Mouse (Mus musculus): ENCODE data around the gene Peli2.

The Peli2 gene

DNA sequence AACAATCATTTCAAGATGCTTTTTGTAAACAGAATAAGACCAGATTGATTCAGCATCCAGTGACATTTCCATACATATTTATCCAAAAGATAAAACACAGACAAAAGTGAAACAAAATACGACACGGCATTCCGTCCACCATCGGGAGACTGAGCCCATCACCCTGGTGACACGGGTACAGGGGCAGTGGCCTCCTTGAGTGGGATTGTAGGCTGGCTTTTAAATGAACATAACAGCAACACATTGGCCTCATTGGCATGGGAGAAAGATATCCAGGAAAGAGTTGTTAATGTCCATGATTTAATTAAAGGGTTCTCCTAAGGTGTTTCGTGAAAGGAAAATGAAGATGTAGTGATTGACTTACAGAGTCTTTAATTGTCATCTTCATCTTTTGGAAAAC is 5.3 kb downstream of the Peli2 start:
- ATAC-seq (ENCODE audit: low TSS enrichment): no peak

DNA sequence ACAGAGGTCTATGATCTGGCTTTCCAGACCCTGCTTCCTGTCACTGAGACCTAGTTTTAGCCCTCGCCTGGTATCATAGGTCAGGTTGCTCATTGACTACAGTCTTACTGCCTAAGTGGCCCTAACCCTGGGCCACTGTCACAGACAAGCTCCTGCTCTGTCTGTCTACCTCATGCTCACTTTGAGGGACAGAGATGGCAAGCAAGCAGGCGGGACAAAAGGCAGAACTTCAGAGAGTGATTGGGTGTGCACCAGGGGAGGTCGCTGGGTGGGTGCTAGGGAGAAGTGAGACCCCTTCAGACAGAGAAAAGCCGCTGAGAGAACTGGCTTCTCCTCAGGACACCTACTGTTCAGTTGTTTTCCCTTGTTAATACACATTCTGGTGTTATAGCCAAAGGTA is 6.3 kb downstream of the Peli2 start:
- no peak for ATAC-seq (ENCODE audit: low TSS enrichment)

DNA sequence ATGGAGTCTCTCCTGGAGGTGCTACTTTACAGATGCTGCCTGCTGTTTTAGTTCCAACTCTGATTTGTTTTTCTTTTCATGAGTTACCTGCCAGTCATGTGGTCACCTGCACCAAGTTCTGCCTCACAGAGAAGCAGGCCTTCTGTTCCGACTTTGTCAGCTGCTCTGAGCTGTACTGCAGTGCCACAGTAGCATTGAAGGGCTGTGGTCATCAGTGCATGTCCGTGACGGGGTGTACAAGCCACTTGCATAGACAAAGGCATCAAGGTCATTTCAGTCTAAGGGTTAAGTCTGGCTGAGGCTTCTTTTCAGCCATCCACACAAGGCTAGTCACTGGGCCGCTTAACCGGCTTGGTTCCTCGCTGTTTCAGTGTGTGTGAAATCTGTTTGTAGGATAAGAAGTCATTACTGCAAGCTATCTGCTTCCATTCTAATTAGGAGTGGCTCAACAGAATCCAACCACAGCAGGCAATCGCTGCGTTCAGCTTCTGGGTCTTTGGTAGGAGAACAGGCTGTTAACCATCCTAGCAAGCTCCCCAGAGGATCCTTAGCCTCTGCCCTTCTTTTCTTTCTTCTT is 7.1 kb downstream of the Peli2 start:
- ATAC-seq (ENCODE audit: low TSS enrichment): no peak

DNA sequence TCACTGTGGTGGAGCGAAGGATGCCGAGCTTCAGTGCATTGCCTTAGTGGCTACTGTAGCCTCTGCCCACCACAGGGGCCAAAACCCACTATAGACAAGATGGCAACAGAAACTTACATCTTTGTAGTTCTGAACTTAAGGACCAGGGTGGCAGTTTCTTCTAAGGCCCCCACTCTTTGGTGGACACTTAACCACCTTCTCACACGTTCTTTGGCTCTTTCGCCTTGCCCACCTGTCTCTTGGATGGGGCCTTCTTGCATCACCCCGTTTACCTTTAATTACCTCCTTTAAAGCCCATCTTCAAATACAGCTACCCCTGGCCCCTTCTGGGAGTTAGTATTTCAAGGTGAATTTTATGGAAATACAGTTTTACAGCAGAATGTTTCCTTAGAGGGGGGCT is 8.1 kb downstream of the Peli2 start:
- ATAC-seq (ENCODE audit: low TSS enrichment): no peak

DNA sequence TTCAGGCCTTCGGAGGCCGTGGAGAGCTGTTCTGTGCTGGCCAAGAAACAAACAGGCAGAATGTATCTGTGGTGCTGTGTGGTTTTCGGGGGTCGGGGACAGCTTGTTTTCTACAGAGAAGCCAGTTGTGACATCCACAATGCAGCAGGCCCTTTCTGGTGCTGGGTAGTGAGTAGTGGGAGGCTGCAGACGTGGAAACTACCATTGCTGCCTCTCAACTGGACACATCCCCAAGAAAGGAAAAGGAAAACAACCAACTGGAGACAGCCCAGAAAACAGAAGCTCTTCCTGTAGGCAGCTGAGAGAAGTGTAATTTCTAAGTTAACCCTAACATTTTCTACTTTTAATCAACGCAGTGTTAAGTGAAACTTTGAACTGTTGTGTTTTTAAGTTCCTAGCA is 9.4 kb downstream of the Peli2 start:
- no peak for ATAC-seq (ENCODE audit: low TSS enrichment)

DNA sequence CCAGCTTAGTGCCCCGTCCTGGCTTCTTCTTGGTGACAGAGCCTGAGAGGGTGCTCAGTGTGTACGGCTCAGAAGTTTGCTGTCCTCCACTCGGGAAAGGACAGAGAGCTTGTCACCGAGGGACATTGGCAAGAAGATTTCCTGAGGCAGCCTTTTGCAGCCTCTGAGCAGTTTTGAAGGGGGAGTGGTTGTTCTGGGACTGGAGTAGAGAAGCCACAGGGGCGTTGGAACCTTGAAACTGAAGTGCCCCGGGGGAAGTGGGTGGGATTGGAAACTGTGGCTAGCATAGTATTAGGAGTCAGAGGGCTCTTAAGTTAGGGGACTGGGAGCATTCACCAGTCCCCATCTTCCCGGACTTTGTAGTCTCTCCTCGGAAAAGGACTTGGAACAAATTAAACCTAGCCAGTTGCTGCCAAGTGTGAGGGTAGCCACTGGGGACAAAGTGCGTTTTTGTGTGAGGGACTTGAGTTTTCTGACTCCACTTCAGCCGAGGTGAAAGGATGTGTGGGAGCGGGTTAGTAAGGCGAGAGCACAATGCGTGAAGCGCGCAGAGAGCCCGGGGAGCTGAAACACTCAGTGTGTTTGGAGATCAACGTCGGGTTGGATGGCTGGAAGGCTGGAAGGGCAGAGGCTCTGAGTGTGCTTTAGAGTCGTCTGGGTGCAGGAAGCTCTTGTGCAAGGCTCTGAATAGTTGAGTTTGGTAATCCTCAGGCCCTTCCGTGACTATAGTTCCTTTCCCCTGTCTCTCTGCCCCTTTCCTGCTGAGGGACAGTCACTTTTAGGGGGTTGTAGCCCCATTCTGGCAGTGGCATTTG is 10.3 kb downstream of the Peli2 start:
- no peak for ATAC-seq (ENCODE audit: low TSS enrichment)

DNA sequence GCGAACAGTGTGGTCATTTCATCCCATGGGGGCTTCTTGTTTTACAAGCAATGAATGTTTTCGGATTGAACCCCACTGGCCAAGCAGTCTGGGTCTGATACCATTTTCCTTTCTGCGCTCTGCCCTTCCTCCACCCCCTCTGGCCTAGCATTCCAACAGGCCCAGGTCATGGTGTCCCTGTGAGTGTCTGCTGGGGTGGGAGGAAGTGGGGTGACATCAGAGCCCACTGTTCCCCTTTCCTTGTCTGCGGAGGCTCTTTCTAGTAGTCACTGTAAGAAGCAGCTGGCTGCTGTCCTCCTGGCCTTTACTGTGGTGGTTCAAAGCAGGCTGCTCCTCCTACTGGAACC is 10.9 kb downstream of the Peli2 start:
- no peak for ATAC-seq (ENCODE audit: low TSS enrichment)

DNA sequence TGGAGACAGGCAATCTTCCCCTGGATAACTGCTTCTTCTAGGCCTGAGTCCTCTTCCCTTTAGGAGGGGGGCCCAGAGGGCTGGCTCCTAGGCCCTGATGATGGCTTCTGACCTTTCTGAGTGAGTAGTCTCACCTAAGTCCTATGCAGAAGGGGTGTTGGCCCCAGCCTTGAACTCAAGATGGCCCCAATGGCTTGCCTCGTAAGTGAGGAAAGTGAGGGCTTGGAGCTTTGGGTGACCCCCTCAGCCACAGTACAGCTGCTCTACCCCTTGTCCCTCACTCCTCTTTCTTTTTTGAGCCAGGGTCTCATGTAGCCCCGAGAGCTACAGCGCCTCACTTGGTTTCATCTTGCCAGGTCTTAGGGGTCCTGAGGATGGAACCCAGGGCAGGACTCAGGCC is 11.6 kb downstream of the Peli2 start:
- ATAC-seq (ENCODE audit: low TSS enrichment): no peak

DNA sequence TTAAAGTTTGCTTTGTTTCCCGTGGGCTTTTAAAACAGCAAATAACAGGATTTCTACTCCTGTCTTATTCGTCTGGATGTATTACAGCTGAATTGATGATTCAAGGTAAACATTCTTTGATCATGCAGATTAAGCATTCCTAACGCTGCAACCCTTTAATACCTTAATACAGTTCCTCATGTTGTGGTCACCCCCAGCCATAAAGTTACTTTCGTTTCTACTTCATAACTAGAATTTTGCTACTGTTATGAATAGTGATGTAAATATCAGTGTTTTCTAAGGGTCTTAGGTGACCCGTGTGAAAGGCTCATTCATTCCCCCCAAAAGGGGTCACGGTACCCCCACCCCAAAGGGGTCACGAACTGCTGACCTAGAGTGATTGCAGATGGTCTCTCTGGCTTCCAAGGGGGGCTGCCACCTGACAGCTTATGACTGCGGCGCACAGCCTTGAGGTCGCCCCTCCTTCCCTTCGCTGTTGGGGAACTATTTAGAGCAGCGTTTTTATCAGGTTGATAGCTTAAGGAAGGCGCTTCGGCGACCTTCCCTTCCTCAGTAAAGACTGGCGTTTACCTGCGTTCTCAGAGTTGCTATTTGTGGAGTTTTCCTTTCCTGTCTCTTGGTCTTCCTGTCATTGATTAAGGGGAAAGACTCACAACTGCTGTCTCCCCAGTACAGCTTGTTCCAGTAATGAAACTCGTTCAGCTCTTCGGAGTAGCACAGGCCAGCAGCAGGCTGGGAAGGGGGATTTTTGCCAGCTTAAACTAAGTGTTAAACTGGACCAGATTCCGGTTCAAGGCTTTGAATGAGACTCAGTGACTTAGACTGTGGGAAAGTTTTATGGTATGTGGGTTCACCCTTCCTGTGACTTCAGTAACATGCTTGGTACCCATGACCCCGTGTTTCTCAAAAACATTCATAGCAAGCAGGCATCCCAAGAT is 12.5 kb downstream of the Peli2 start:
- no peak for ATAC-seq (ENCODE audit: low TSS enrichment)

DNA sequence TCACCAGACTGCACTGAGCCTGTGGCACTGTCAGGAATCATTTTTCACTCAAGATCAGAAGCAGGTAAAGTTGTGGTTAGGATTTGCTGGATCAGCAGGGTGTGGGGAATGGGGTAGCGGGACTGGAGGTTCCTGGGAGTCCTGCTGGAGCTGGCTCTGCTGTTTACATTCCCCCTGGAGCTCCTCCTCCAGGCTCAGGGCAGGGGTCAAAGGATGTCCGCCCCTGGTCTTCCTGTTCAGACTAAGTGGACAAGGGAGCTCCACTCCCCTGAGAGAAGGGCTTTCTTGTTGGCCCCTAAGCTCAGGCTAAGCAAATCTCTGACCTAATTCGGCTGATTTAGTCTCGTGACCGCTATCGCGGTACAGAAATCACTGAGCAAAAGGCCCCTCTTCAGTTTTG is 13.7 kb downstream of the Peli2 start:
- no peak for ATAC-seq (ENCODE audit: low TSS enrichment)

DNA sequence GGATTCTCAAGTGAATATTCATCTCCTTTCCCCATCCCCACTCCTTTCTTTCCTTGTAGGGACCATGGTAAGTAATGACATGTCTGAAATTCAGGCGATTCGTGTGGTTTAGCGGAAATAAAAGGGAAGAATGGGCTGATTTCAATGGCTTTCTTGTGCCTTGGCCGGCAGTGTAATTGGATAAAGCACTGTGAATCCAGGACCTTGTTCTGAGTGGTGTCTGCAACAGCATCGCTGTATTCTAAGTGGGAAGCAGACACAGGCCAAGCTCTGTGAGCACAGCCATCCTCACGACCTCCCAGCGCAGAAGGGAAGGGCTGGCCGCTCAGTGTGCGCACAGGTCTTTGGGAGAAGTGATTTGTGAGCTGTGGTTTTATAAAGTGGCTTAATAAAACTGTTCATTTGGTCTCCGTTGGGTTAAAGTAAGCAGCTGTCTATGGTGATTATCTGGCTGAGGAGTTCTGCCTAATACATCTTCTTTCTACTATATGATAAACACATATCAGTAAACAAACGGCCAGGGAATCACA is 15.3 kb downstream of the Peli2 start:
- ATAC-seq (ENCODE audit: low TSS enrichment): no peak

DNA sequence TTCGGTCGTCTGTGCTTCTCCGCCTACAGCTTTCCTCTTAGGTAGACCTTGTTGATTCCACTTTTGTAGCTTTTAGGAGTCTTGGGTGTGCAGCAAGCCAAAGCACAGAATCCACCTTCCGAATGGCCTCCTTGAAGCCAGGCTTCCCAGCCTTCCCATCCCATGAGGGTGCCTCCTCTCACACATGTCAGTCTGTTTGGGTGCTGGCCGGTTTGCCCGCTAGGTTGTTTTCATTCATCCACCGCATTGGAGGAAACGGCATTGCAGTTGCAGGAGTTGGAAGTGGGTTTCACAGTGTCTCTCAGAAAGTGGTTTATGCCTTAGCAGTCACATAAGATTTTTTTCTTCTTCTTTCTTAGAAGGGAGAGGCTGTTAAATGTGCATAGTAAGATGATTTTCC is 17.1 kb downstream of the Peli2 start:
- ATAC-seq (ENCODE audit: low TSS enrichment): no peak

DNA sequence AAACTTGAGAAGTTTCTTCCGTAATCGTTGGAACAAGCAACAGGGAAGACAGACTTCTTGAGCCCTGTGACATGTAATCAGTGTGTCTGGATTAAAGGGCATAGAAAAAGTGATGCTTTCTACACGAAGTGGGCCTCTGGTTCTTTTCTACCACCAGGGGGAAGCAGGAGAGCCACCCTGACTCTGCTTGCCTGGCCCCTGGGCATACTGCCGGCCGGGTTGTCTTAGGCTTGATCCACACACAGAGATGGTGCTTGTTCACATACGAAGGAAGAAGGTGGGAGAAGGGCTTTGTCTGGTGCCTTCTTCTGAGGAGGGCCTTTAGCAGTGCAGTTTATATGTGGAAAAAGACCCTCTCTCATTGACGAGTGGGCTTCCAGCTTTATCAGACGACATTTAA is 17.5 kb downstream of the Peli2 start:
- peak; percentile 62 for ATAC-seq (ENCODE audit: low TSS enrichment)

DNA sequence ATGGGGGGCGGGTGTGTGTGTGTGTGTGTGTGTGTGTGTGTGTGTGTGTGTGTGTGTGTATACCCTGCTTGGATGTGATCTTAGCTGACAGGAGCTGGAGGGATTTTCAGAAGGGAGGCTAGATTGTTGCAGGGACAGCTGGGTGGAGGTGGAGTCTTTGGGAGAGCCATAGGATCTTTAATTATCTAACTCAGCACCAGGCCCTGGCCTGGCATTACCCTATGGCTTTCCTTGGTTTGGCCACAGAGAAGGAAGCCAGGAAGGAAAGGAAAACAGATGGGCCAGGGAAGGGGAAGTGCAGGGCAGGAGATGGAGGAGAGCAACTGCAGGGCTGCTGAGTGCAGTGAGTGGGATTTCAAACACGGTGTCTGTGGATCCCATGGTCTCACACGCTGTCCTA is 18.8 kb downstream of the Peli2 start:
- ATAC-seq (ENCODE audit: low TSS enrichment): no peak

DNA sequence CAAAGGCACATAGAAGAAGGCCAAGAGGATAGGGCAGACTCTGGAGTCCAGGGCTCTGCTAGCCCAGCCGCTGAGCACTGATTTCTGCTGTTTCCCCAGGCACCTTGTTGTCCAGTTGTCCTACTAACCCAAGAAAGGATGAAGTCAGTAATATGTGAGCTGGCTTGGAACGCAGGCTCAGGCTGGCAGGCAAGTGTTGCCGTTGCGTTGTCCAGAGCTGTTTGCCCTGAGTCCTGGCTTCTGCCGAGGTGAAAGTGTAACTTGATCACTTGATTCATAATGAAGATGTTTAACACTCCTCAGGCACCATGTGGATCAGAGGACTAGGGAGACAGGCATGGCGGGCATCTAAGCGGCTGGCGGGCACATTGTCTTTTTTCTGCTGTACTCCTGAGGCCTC is 21.1 kb downstream of the Peli2 start:
- ATAC-seq (ENCODE audit: low TSS enrichment): no peak

DNA sequence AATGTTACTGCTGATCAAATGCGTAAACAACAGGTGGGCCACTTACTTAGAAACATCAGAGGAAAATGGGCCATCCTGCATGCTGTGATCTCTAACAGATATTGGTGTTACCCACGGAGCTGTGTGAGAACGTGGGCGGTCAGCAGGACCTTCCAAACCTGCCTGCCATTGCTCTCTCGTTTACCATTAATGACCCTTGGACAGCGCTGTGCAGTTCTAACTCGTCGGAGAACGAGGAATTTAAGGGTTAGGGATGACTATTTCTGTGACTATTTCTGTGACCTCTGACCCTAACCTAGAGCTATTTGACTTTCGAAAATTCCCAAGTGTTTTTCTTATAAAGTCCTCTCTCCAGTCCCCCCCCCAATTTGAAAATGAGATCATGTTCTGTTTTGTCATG is 22.1 kb downstream of the Peli2 start:
- no peak for ATAC-seq (ENCODE audit: low TSS enrichment)

DNA sequence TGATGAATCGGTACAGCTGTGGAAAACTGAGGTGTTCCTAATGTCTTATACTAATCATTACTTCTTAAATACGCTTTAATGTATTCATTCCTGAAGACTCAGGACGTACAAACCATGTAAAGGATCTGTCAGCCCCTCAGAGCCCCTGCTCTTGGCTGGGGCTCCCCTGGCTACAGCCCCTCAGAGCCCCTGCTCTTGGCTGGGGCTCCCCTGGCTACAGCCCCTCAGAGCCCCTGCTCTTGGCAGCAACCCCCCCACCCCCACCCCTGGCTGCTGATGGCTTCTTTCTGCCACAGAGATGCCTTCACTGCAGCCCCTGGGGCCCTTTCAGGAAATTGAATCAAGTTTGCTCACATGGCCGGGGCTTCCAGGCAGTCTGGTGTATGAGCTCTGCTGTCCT is 22.5 kb downstream of the Peli2 start:
- no peak for ATAC-seq (ENCODE audit: low TSS enrichment)

DNA sequence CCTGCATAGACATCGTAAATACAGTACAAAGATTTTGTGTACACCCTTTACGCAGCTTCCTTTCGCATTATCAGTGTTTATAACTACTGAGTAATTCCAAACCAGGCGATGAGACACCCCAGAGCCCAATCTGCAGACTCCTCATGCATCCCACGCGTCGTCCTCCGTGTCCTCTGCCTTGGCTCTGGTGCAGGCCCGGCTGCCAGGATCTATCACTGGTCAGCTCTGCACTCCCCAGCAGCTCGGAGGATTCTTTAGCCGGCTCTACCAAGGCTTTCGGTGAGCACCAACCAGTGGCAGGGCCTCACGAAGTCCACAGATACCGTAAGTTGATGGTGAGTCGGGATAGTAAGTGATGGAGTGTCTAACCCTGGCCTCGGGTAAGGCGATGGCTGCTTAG is 23.7 kb downstream of the Peli2 start:
- ATAC-seq (ENCODE audit: low TSS enrichment): peak; percentile 69

DNA sequence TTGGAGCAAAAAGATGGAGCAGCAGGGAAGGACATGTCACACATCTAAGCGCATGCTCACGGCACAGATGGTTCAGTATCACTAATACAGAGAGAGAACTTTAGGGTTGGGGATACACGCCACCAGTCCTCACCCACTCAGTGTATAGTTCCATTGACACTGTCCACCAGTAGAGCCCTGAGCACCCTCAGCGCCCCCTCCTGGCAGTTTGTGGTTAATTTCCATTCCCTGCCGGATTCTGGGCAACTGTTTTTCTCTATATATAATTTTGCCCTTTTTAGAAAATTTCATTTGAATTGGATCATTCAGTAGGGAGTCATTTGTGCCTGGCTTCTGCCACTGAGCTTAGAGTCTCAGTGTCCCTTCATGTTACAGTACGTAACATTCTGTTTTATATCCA is 27.1 kb downstream of the Peli2 start:
- 0 out of 2 replicates have a peak, but pooled peaks have one; percentile 34 for ATAC-seq (ENCODE audit: low TSS enrichment)

DNA sequence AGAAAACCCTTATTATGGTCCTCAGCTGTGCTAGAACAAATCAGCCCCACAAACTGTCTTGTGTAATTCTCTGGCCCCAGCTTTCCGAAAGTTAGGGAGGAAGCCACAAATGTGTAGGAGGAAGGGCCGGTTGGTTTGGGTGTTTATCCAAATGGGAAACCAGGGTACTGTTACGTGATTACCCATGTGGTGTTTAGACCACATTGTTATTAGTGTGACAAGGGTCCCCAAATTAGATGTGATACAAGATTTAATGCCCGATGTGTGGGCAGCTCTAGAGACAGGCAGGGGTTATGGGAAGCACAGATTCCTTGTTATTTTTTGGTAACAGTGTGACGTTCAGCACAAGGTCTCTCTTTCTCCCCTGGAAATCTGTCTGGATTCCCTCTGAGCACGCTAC is 28.0 kb downstream of the Peli2 start:
- no peak for ATAC-seq (ENCODE audit: low TSS enrichment)

DNA sequence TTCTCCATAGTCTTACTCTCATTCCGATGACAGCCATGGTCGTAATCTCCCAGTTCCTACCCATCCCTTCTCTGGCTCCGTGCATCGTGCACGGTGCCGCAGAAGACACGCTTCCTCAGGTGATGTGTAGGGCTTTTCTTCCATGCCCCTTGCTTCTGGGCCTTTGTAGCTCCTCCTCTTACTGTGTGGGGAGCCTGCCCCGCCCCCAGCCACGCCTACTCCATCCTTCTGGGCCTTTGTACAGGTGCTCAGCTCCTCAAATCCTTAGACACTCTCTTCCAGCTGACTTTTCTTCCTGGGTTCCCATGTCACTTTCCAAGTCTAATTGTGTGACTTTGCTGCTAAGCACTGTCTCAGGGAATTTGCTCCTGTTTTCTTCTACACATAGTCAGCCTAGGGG is 28.7 kb downstream of the Peli2 start:
- ATAC-seq (ENCODE audit: low TSS enrichment): no peak

DNA sequence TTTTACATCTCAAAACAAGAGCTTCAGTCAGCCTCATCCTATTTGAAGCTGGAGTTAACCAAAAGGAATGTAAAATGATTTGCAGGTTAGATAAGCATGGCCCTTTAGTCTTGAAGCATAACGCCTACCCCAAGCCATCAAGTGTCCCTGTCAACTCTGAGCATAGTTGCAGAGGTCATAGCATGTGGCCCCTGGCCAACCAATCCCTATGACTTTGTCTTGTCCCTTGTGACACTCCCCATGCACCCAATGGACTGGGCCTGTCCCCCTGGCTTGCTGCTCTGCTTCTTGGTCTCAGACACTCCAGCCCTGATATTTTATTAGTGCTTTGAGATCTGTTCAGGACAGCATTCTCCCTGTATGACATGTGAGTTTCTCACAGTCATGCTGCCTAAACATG is 30.3 kb downstream of the Peli2 start:
- ATAC-seq (ENCODE audit: low TSS enrichment): no peak

DNA sequence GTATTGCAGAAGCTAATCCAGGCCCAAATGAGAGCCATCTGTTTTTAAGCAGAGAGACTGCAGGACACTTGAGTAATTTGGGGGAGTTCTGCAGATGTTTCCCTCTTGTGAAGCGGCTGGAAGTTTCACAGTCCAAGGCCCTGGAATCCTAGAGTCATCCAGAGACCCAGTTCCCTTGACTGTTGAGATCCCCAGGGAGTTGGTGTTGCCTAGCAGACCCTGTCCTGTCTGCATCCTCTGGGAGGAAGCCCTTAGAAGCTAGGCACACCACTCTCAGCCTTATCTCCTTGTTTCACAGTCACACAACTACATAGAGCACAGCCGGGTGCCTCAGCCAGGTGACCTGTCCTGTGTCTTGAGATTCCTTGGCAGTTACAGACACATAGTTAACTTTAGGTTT is 30.9 kb downstream of the Peli2 start:
- no peak for ATAC-seq (ENCODE audit: low TSS enrichment)
